Mouse (Mus musculus) lung, embryonic 14.5 days (tissue): Measurements from ENCODE around the gene Slc6a11. TPM values are rescaled to one million over a fixed set of nuclear protein-coding genes. Genes with fewer than 3 reads are reported as not detected.

Source experiments
- ATAC-seq: fragments of 200-750 bp; cut with Nextera tagmentation; 2 replicates; pipeline ENCODE4 v1.8.0; 2017; ENCODE audit warnings: mild to moderate bottlenecking, moderate TSS enrichment, moderate library complexity; ENCODE audit not compliant: insufficient read depth
- DNase-seq: peaks from one replicate; pipeline ENCODE4 v3.0.0-alpha.2; 2015
- H3K27ac ChIP-seq: fragments of 300-500 bp; sonication (generic); 2 replicates; pipeline ENCODE4 v1.5.1; 2014; ENCODE audit warnings: low read depth, mild to moderate bottlenecking, moderate library complexity
- H3K27me3 ChIP-seq: fragments of 300-500 bp; sonication (generic); 2 replicates; pipeline ENCODE4 v1.6.1; 2014; ENCODE audit warnings: low read length, control low read depth; ENCODE audit not compliant: insufficient read depth
- H3K36me3 ChIP-seq: fragments of 300-500 bp; sonication (generic); 2 replicates; pipeline ENCODE4 v1.6.1; 2014; ENCODE audit warnings: control low read depth; ENCODE audit not compliant: insufficient read depth
- H3K4me1 ChIP-seq: fragments of 300-500 bp; sonication (generic); 2 replicates; pipeline ENCODE4 v1.6.1; 2014; ENCODE audit warnings: antibody characterized with exemption, control low read depth; ENCODE audit not compliant: insufficient read depth
- H3K4me2 ChIP-seq: fragments of 300-500 bp; sonication (generic); 2 replicates; pipeline ENCODE4 v1.6.1; 2014; ENCODE audit warnings: mild to moderate bottlenecking
- H3K4me3 ChIP-seq: fragments of 300-500 bp; sonication (generic); 2 replicates; pipeline ENCODE4 v1.5.1; 2014; ENCODE audit warnings: low read depth, low read length
- H3K9ac ChIP-seq: fragments of 300-500 bp; sonication (generic); 2 replicates; pipeline ENCODE4 v1.6.1; 2014
- H3K9me3 ChIP-seq: fragments of 300-500 bp; sonication (generic); 2 replicates; pipeline ENCODE4 v1.6.1; 2016; ENCODE audit warnings: low read depth, low read length, control low read depth
- CTCF ChIP-seq: IDR thresholded peaks from 2 replicates; pipeline ENCODE4 v1.5.1; 2016; ENCODE audit warnings: antibody characterized with exemption, low read depth
- WGBS: fragments of 180-500 bp; shearing (Covaris S2); extraction: QIAGEN DNeasy Blood & Tissue Kit; methylation state at CpG from one replicate; pipeline ENCODE4 v1.1.7; 2014; 5-methylcytosine and 5-hydroxymethylcytosine counted together
- polyA plus RNA-seq: library from polyadenylated mRNA; unstranded; fragments of >200 nt; fragmentation: Nextera tagmentation; extraction: Ambion mirVana; gene quantifications from 2 replicates; pipeline ENCODE4 v1.2.1, GENCODE M21; 2014

Gene Slc6a11
- polyA plus RNA-seq, 1 experiment from 2014 or later: 0.07 TPM

- H3K9me3 ChIP-seq: no peaks in the 10 kb centered on the region
Observed at GRCm38 (mm10) chr6:114282469-114283277, 151.6 kb downstream of the Slc6a11 start, which contains the start of gene Slc6a1. Gene Slc6a1, plus strand, starts transcription at chr6:114282635.

GRCm38 (mm10) chr6:114283278-114283770 lies 152.3 kb downstream of the Slc6a11 start:
- Histone ChIP-seq H3K27ac (no peak overlapping the region), H3K9me3 (no peaks in the 10 kb centered on the region), H3K36me3 (no peaks in the 10 kb centered on the region), H3K9ac (no peak overlapping the region), H3K27me3 (peaks cover 69% of the 10 kb centered on the region), H3K4me1 (no peaks in the 10 kb centered on the region), H3K4me2 (no peak overlapping the region), H3K4me3 (no peak overlapping the region)
- WGBS: 8% methylated on average over 8 of the region's 8 CpGs
- no peak for TF ChIP-seq CTCF
- ATAC-seq (no peak), DNase-seq (no peak)

More at GRCm38 (mm10) chr6:114282469-114283277, 151.6 kb downstream of the Slc6a11 start, which contains the start of gene Slc6a1:
- DNase-seq (peak; percentile 76), ATAC-seq (peak; percentile 95)
- no peak for TF ChIP-seq CTCF
- WGBS: 2% methylated on average over 51 of the region's 51 CpGs
- no peak within 1 kb of the TSS for H3K4me2 ChIP-seq
- H3K4me1 ChIP-seq: no peaks in the 10 kb centered on the region
- no peak within 1 kb of the TSS for H3K27ac ChIP-seq
- H3K27me3 ChIP-seq: peaks cover 65% of the 10 kb centered on the region
- H3K36me3 ChIP-seq: no peaks in the 10 kb centered on the region
- H3K9ac ChIP-seq: no peak within 1 kb of the TSS
- peak within 1 kb of the TSS; percentile 3; the same call in 1 of the 2 replicates for H3K4me3 ChIP-seq

- peaks cover 66% of the 10 kb centered on the region for H3K27me3 ChIP-seq
- no peaks in the 10 kb centered on the region for H3K36me3 ChIP-seq
- no peaks in the 10 kb centered on the region for H3K4me1 ChIP-seq
- no peak for DNase-seq
- no peak overlapping the region for H3K4me2 ChIP-seq
- no peak for ATAC-seq
- no peak overlapping the region for H3K27ac ChIP-seq
- no peak overlapping the region for H3K9ac ChIP-seq
- no peak overlapping the region for H3K4me3 ChIP-seq
- TF ChIP-seq CTCF: no peak
- WGBS: 49% methylated on average over 10 of the region's 10 CpGs
- no peaks in the 10 kb centered on the region for H3K9me3 ChIP-seq
Observed at GRCm38 (mm10) chr6:114283927-114284703, 153.1 kb downstream of the Slc6a11 start.

DNA sequence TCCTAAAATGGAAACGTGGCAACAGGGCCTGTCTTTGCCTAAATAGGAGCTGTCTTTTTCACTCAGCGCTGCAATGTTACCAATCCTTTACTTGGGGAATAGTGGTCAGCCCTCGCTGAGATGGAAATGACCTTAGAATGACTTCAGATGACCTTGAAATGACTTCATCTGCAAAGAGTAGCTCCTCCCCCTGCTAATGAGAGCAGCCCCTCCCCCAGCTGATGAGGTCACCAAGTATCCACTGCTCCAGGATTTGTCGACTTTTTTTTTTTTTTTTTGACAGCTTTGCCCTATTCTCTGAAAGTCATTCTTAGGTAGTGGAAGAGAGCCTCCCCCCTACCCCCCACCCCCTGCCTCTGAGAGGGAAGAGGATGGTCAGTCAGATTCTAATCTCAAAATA lies 154.4 kb downstream of the Slc6a11 start:
- H3K9ac ChIP-seq: no peak overlapping the region
- no peak for DNase-seq
- 26% methylated on average over 4 of the region's 4 CpGs for WGBS
- no peaks in the 10 kb centered on the region for H3K9me3 ChIP-seq
- no peak for TF ChIP-seq CTCF
- no peak overlapping the region for H3K4me3 ChIP-seq
- ATAC-seq: no peak
- H3K4me2 ChIP-seq: no peak overlapping the region
- no peak overlapping the region for H3K27ac ChIP-seq
- no peaks in the 10 kb centered on the region for H3K4me1 ChIP-seq
- H3K36me3 ChIP-seq: no peaks in the 10 kb centered on the region
- H3K27me3 ChIP-seq: peaks cover 69% of the 10 kb centered on the region

DNA sequence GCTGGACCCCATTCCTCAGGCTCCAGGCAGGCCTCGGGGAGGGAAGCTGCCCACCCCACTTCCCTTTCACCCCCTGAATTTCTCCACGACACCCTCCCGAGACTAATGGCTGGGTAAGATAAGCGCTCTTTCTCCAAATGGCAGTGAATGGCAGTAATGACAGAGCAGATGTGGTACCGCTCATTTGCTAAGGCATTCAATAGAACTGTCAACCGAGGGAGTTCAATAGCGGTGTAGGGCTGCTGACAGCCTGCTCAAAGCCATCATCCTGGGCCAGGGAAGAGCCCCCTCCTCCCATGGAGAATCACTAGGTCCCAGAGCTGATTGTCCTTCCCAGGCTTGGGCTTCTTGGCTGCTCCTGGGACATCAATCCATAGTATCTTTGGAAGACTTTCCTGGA lies 158.1 kb downstream of the Slc6a11 start:
- H3K9me3 ChIP-seq: no peaks in the 10 kb centered on the region
- WGBS: 44% methylated on average over 7 of the region's 7 CpGs
- no peak for DNase-seq
- no peaks in the 10 kb centered on the region for H3K36me3 ChIP-seq
- ATAC-seq: no peak
- no peak for TF ChIP-seq CTCF
- no peak overlapping the region for H3K9ac ChIP-seq
- H3K27ac ChIP-seq: no peak overlapping the region
- H3K4me3 ChIP-seq: no peak overlapping the region
- peaks cover 40% of the 10 kb centered on the region for H3K27me3 ChIP-seq
- H3K4me1 ChIP-seq: no peaks in the 10 kb centered on the region
- H3K4me2 ChIP-seq: no peak overlapping the region

DNA sequence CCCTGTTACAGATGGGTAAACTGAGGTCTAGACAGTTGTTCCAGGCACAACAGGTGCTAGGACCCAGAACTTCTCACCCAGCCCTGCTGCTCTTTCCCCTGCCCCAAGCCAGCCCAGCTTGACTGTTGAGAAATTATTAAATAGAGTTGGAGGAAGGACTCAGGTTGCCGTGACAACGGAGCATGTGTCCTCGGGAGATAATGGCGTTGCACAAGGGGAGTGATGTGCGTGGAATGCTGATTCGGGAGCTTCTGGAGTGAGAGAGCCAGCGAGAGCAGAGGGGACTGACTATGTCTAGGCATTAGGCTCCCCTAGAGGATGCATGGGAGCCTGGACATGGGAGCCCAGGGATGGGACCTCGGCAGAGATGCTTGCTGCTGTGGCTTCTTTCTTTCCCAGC lies 159.1 kb downstream of the Slc6a11 start:
- no peaks in the 10 kb centered on the region for H3K4me1 ChIP-seq
- no peak overlapping the region for H3K4me3 ChIP-seq
- no peak overlapping the region for H3K9ac ChIP-seq
- DNase-seq: no peak
- no peak for TF ChIP-seq CTCF
- H3K27me3 ChIP-seq: peaks cover 30% of the 10 kb centered on the region
- no peak overlapping the region for H3K4me2 ChIP-seq
- no peaks in the 10 kb centered on the region for H3K36me3 ChIP-seq
- 38% methylated on average over 8 of the region's 8 CpGs for WGBS
- ATAC-seq: no peak
- no peaks in the 10 kb centered on the region for H3K9me3 ChIP-seq
- no peak overlapping the region for H3K27ac ChIP-seq

DNA sequence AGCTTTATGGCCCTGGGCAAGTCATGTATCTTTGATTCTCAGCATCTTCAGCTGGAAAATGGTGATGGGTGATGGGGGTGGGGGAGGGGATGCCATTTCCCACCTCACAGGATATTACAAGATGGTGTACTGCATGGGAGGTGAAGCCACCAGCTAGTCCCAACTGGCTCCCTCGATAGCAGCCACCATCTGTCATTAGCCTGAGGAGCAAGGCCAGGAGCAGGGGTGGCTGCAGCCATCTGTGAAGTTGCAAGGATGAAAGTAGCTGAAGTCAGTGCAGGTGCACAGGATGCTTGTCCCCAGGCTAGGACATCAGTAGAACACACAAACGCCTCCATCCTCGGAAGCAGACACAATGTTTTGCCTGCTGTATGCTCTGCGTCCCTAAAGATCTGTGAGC lies 159.9 kb downstream of the Slc6a11 start:
- no peak overlapping the region for H3K9ac ChIP-seq
- H3K27ac ChIP-seq: no peak overlapping the region
- no peaks in the 10 kb centered on the region for H3K36me3 ChIP-seq
- H3K4me3 ChIP-seq: no peak overlapping the region
- TF ChIP-seq CTCF: no peak
- 52% methylated on average over 4 of the region's 4 CpGs for WGBS
- no peak overlapping the region for H3K4me2 ChIP-seq
- peaks cover 22% of the 10 kb centered on the region for H3K27me3 ChIP-seq
- H3K9me3 ChIP-seq: no peaks in the 10 kb centered on the region
- H3K4me1 ChIP-seq: no peaks in the 10 kb centered on the region
- DNase-seq (no peak), ATAC-seq (no peak)
